Mouse (Mus musculus) spleen, postnatal 14 days (tissue): ENCODE results near the gene Xpot.

ENCODE experiments used
- DNase-seq, 2 experiments: peaks; one replicate each; pipeline ENCODE4 v3.0.0; 2021 to 2022; ENCODE audit warnings: low spot score in 2 of 2

The Xpot gene

DNA sequence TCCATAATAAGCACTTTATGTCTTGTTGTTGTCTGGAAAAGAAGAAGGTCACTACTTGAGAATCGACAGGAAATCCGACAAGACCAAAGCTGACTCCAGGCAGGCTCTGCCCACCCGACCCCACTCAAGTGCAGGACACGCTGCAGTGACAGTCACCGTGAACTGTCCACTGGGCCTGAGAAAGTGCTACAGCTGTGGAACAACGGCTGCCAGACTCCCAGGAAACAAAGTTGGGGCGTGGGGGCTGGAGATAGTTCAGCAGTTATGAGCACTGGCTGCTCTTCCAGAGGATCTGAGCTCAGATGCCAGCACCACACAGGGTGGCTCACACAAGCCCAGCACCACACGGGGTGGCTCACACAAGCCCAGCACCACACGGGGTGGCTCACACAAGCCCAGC lies 49.8 kb downstream of the Xpot start:
- no peak for DNase-seq

GRCm38 (mm10) chr10:121571511-121572147 lies 54.5 kb downstream of the Xpot start:
- DNase-seq, result no peak

DNA sequence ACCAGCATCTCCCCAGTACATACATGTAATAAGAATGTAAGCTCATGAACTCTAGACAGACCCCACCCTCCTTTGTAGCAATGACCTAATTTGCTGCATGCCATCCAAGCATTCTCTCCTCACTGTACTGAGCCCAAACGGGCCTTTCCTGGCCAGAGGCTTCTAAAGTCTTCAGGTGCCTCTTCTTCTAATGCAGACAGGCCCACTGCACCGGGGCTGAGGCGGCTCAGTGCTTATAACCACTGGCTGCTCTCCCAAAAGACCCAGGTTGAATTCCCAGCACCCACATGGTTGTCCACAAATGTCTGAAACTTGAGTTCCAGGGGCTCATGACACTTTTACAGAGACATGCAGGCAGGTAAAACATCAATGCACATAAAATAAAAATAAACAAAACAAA lies 55.1 kb downstream of the Xpot start:
- no peak for DNase-seq

DNA sequence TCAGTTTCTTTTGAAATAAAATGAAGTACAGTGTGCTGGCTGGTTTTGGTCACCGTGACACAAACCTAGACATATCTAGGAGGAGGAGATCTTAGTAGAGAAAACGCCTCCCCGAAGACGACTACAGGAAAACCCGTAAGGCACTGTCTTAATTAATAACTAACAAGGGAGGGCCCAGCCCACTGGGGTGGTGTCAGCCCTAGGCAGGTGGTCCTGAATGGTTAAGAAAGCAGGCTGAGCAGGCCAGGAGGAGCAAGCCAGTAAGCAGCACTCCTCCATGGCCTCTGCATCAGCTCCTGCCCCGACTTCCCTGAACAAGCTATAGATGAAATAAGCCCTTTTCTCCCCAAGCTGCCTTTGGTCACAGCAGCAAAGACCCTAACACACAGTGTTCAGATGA lies 56.3 kb downstream of the Xpot start:
- DNase-seq, result no peak

- DNase-seq, result no peak
Measured at GRCm38 (mm10) chr10:121569001-121569589, 57.0 kb downstream of the Xpot start.

DNA sequence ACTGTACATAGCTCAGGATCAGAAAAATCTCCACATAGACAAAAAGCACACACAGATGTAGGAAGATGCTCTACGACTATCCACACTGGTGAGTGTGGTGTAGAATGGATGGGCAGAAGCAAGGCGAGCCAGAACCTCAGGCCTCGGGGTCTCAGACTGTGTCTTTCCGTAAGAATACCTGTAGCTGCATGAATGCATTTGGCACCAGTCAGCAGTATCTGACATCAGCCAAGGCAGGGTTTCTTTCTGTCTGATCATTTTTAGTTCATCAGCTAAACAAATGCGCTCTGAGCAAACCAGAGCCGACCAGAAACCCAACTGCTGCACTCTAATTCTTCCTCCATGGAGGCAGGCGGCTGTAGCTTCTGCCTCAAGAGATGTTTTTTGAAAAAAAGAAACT lies 57.6 kb downstream of the Xpot start:
- DNase-seq, result no peak

GRCm38 (mm10) chr10:121568026-121568425 lies 58.1 kb downstream of the Xpot start:
- no peak for DNase-seq

GRCm38 (mm10) chr10:121564447-121564846 lies 61.7 kb downstream of the Xpot start:
- no peak for DNase-seq

GRCm38 (mm10) chr10:121558231-121558630 lies 67.9 kb downstream of the Xpot start:
- DNase-seq, result no peak

DNA sequence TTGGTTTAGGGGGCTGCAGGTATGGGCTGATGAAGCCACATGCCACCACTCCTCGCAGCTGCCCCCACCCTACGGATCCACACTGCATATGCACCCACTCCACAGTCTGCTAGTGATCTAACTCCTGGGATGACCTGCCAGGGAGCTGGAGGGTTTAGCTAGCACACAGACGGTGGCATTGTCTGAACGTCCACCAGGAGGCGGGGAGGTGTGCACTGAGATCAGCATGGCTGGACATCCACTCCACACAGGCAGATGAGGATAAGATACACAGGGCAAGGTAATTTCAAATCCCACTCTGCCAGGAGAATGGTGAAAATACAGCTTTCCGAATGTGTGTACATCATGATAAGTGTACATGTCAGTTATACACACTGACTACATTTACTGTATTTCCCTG lies 69.9 kb downstream of the Xpot start:
- DNase-seq, result no peak

GRCm38 (mm10) chr10:121550334-121550733 lies 75.8 kb downstream of the Xpot start:
- DNase-seq, result no peak

GRCm38 (mm10) chr10:121549670-121550069 lies 76.5 kb downstream of the Xpot start:
- no peak for DNase-seq

- no peak for DNase-seq
Measured at GRCm38 (mm10) chr10:121547162-121547561, 79.0 kb downstream of the Xpot start.

DNA sequence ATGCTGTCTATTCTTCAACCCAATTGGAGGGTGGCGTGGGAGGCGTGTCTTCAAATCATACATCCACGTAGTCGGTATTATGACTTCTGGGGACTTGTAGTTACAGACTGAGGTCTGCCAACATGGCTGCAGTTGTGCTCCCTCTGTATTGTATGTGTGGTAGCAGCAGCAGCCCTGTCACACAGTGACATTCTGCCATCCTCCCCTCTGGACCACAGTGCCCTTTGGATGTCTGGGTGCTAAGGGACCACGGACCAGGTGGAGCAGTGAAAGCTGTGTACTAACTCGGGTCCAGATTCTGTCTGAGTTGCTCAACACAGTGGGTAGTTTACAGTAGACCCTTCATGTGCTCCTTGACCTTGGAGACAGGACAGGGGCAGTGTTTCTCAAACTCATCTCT lies 82.6 kb downstream of the Xpot start:
- DNase-seq, result no peak

- DNase-seq, result no peak
Measured at GRCm38 (mm10) chr10:121542156-121542555, 84.0 kb downstream of the Xpot start.
